Mouse (Mus musculus) forebrain, embryonic 10.5 days (tissue): ENCODE results near the gene Scrn1. TPM values are rescaled to one million over a fixed set of nuclear protein-coding genes. Genes with fewer than 3 reads are reported as not detected.

Source experiments
- DNase-seq: peaks from one replicate; pipeline ENCODE4 v3.0.0-alpha.2; 2017; ENCODE audit warnings: low spot score; ENCODE audit errors: extremely low spot score
- H3K27ac ChIP-seq: fragments of 300-500 bp; sonication (generic); 2 replicates; pipeline ENCODE4 v1.5.1; 2016; ENCODE audit warnings: mild to moderate bottlenecking
- H3K27me3 ChIP-seq: fragments of 300-500 bp; sonication (generic); 2 replicates; pipeline ENCODE4 v1.6.1; 2016; ENCODE audit warnings: mild to moderate bottlenecking; ENCODE audit not compliant: poor library complexity, severe bottlenecking
- H3K36me3 ChIP-seq: fragments of 300-500 bp; sonication (generic); replicated peaks from 2 replicates; pipeline ENCODE4 v1.6.1; 2016; ENCODE audit warnings: mild to moderate bottlenecking, moderate library complexity
- H3K4me1 ChIP-seq: fragments of 300-500 bp; sonication (generic); 2 replicates; pipeline ENCODE4 v1.6.1; 2016
- H3K4me3 ChIP-seq: fragments of 300-500 bp; sonication (generic); 2 replicates; pipeline ENCODE4 v1.5.1; 2016; ENCODE audit warnings: mild to moderate bottlenecking, moderate library complexity
- H3K9me3 ChIP-seq: fragments of 300-500 bp; sonication (generic); 2 replicates; pipeline ENCODE4 v1.6.1; 2016; ENCODE audit warnings: mild to moderate bottlenecking, moderate library complexity
- WGBS: fragments of 180-500 bp; shearing (Covaris S2); methylation state at CpG from one replicate; pipeline ENCODE4 v1.1.7; 2016; 5-methylcytosine and 5-hydroxymethylcytosine counted together
- polyA plus RNA-seq: library from polyadenylated mRNA; unstranded; fragments of >200 nt; fragmentation: Nextera tagmentation; extraction: Ambion mirVana; gene quantifications from 2 replicates; pipeline ENCODE4 v1.2.1, GENCODE M21; 2016

Scrn1 gene
- polyA plus RNA-seq, 1 experiment from 2014 or later = 62.1 TPM

- DNase-seq = no peak
- Histone ChIP-seq H3K9me3 (no peaks in the 10 kb centered on the region), H3K27ac (peak overlapping the region; percentile 51; the same call in 1 of the 2 replicates), H3K4me3 (no peak overlapping the region), H3K4me1 (peaks cover 49% of the 10 kb centered on the region), H3K27me3 (no peaks in the 10 kb centered on the region), H3K36me3 (0 out of 2 replicates have a peak, but pooled peaks cover 2% of the 10 kb centered on the region)
- 79% methylated on average over 7 of the region's 7 CpGs for WGBS
Observed at GRCm38 (mm10) chr6:54558466-54558865, 7.8 kb downstream of the Scrn1 start.

- H3K27ac ChIP-seq = no peak overlapping the region
- H3K4me3 ChIP-seq = no peak overlapping the region
- H3K36me3 ChIP-seq = 0 out of 2 replicates have a peak, but pooled peaks cover 2% of the 10 kb centered on the region
- H3K27me3 ChIP-seq = no peaks in the 10 kb centered on the region
- no peaks in the 10 kb centered on the region for H3K9me3 ChIP-seq
- DNase-seq = no peak
- H3K4me1 ChIP-seq = peaks cover 53% of the 10 kb centered on the region
- 96% methylated on average over 7 of the region's 7 CpGs for WGBS
Observed at GRCm38 (mm10) chr6:54557671-54558070, 8.6 kb downstream of the Scrn1 start.

- peak overlapping the region; percentile 90 for H3K27ac ChIP-seq
- H3K36me3 ChIP-seq = 0 out of 2 replicates have a peak, but pooled peaks cover 2% of the 10 kb centered on the region
- 52% methylated on average over 1 of the region's 1 CpGs for WGBS
- no peak overlapping the region for H3K4me3 ChIP-seq
- H3K27me3 ChIP-seq = no peaks in the 10 kb centered on the region
- DNase-seq = no peak
- H3K9me3 ChIP-seq = no peaks in the 10 kb centered on the region
- H3K4me1 ChIP-seq = peaks cover 72% of the 10 kb centered on the region
Observed at GRCm38 (mm10) chr6:54555816-54556215, 10.5 kb downstream of the Scrn1 start.

GRCm38 (mm10) chr6:54554341-54555110, 11.8 kb downstream of the Scrn1 start:
- Histone ChIP-seq H3K4me3 (peak overlapping the region; percentile 18; the same call in 1 of the 2 replicates), H3K27me3 (no peaks in the 10 kb centered on the region), H3K4me1 (peaks cover 78% of the 10 kb centered on the region), H3K27ac (peak overlapping the region; percentile 90), H3K36me3 (0 out of 2 replicates have a peak, but pooled peaks cover 2% of the 10 kb centered on the region), H3K9me3 (no peaks in the 10 kb centered on the region)
- WGBS = 17% methylated on average over 8 of the region's 8 CpGs
- peak; percentile 85 for DNase-seq

DNA sequence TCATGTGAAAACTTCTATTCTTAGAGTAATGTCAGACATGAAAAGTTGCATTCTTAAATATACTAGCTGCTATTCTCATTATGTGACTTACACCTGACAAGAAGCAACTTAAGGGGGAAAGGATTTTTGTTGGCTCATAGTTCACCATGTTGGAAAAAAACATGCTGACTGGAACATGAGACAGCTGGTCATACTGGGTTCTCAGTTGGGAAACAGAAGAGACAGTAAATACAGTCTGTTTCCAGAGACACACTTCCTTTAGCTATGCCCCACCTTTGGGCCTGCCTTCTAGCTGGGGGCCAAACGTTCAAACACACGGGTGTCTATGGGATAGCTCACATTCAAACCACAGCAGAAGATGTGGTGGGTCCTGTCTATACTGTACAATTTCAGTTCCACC, 12.7 kb downstream of the Scrn1 start:
- H3K27me3 ChIP-seq = no peaks in the 10 kb centered on the region
- no peak for DNase-seq
- no peaks in the 10 kb centered on the region for H3K9me3 ChIP-seq
- peaks cover 82% of the 10 kb centered on the region for H3K4me1 ChIP-seq
- H3K4me3 ChIP-seq = peak overlapping the region; percentile 18; the same call in 1 of the 2 replicates
- H3K36me3 ChIP-seq = 0 out of 2 replicates have a peak, but pooled peaks cover 2% of the 10 kb centered on the region
- 72% methylated on average over 2 of the region's 2 CpGs for whole genome bisulfite sequencing
- peak overlapping the region; percentile 90 for H3K27ac ChIP-seq

- Histone ChIP-seq H3K4me1 (peaks cover 81% of the 10 kb centered on the region), H3K27ac (peak overlapping the region; percentile 90), H3K27me3 (no peaks in the 10 kb centered on the region), H3K36me3 (peaks cover 8% of the 10 kb centered on the region), H3K9me3 (no peaks in the 10 kb centered on the region), H3K4me3 (peak overlapping the region; percentile 8; the same call in 1 of the 2 replicates)
- DNase-seq = peak; percentile 46
- WGBS = 37% methylated on average over 9 of the region's 9 CpGs
Observed at GRCm38 (mm10) chr6:54552721-54553413, 13.4 kb downstream of the Scrn1 start.

DNA sequence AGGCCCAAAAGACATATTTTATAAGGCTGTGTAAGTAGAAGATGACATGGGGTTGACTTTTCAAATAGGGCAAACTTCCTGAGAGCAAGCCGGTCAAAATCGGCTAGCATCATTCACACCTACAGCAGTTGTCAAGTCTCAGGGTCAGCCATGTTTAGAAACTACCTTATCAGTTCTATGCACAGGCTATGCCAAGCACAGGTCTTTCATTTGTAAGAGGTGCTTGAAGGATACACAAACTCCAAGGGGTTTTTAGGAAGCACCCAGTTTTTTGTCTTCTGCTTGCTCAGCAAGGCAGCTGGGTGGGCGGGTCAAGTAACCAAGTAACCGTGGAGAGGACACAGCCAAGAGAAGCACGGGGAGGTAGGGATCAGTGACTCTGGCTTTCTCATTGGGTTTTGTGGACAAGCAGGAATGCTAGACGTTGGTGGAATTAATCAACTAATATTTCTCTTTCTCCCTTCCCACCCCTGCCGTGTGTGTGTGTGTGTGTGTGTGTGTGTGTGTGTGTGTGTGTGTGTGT, 15.4 kb downstream of the Scrn1 start:
- DNase-seq = no peak
- Histone ChIP-seq H3K27ac (no peak overlapping the region), H3K36me3 (peaks cover 14% of the 10 kb centered on the region), H3K4me1 (peaks cover 73% of the 10 kb centered on the region), H3K27me3 (no peaks in the 10 kb centered on the region), H3K9me3 (no peaks in the 10 kb centered on the region), H3K4me3 (no peak overlapping the region)
- WGBS = 69% methylated on average over 6 of the region's 7 CpGs

GRCm38 (mm10) chr6:54549311-54549710, 17.0 kb downstream of the Scrn1 start:
- H3K4me1 ChIP-seq = peaks cover 59% of the 10 kb centered on the region
- H3K4me3 ChIP-seq = no peak overlapping the region
- 73% methylated on average over 4 of the region's 4 CpGs for WGBS
- no peaks in the 10 kb centered on the region for H3K27me3 ChIP-seq
- peaks cover 23% of the 10 kb centered on the region for H3K36me3 ChIP-seq
- 0 out of 2 replicates have a peak overlapping the region, but pooled peaks have one; percentile 40 for H3K27ac ChIP-seq
- no peaks in the 10 kb centered on the region for H3K9me3 ChIP-seq
- DNase-seq = no peak

GRCm38 (mm10) chr6:54548314-54549019, 17.8 kb downstream of the Scrn1 start:
- 87% methylated on average over 13 of the region's 13 CpGs for WGBS
- peak overlapping the region; percentile 15; the same call in 1 of the 2 replicates for H3K27ac ChIP-seq

DNA sequence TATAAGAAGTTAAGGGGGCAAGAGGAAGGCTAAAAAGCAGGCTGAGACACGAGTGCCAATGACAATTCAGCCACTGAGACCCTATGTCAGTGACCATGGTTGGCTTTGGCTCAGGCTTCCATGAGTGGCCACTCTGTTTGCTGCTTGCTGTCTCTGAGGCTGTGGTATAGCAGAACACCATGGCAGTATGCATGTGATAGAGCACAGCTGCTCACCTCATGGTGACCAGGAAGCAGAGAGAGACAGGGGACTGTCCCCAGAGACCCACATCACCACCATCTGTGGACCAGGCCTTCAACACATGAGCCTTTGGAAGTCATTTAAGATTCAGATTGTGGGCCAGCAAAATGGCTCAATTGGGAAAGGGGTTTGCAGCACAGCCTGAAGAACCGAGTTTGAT, 22.6 kb downstream of the Scrn1 start:
- no peak for DNase-seq
- 87% methylated on average over 2 of the region's 2 CpGs for WGBS

More at GRCm38 (mm10) chr6:54548314-54549019, 17.8 kb downstream of the Scrn1 start:
- DNase-seq = no peak
- H3K9me3 ChIP-seq = peaks cover 3% of the 10 kb centered on the region; the same call in 1 of the 2 replicates
- H3K4me1 ChIP-seq = peaks cover 51% of the 10 kb centered on the region
- H3K4me3 ChIP-seq = no peak overlapping the region
- H3K27me3 ChIP-seq = no peaks in the 10 kb centered on the region
- peaks cover 32% of the 10 kb centered on the region for H3K36me3 ChIP-seq

DNA sequence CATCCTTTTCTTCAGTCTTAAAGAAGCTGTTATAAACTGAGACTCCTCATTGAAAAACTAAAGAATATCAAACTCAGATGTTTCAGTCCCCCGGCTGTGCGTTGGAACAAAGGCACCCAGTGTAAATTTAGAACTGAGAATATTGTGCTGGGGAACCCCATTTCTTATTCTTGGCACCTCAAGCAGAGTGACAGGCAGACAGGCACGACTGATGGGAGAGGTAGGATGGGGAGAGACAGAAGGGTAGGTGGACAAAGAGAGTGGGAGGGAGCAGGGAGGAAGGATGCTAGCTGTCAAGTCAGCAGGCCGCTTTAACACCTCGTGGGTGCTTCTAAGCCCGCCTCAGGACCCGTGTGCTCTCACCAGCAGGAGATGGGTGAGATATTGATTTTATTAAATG, 23.5 kb downstream of the Scrn1 start:
- no peak overlapping the region for H3K4me3 ChIP-seq
- H3K36me3 ChIP-seq = peaks cover 33% of the 10 kb centered on the region
- H3K27ac ChIP-seq = no peak overlapping the region
- peaks cover 3% of the 10 kb centered on the region; the same call in 1 of the 2 replicates for H3K9me3 ChIP-seq
- peaks cover 12% of the 10 kb centered on the region; the same call in 1 of the 2 replicates for H3K27me3 ChIP-seq
- H3K4me1 ChIP-seq = peaks cover 45% of the 10 kb centered on the region
- WGBS = 84% methylated on average over 7 of the region's 7 CpGs
- no peak for DNase-seq

More for the DNA sequence above, 22.6 kb downstream of the Scrn1 start:
- H3K4me3 ChIP-seq = no peak overlapping the region
- H3K9me3 ChIP-seq = peaks cover 3% of the 10 kb centered on the region; the same call in 1 of the 2 replicates
- H3K27me3 ChIP-seq = 0 out of 2 replicates have a peak, but pooled peaks cover 12% of the 10 kb centered on the region
- peaks cover 41% of the 10 kb centered on the region for H3K4me1 ChIP-seq
- no peak overlapping the region for H3K27ac ChIP-seq
- H3K36me3 ChIP-seq = peaks cover 39% of the 10 kb centered on the region
